In genomic region chrX:142389581-142390159, GRCm38 (mm10) we compare ENCODE assay signal across 8 mouse cellular contexts. TPM values are rescaled to one million over a fixed set of nuclear protein-coding genes. Genes with fewer than 3 reads are reported as not detected.
A peak's percentile ranks its signal among the peaks of the same experiment; 100 is the strongest.
DNase-seq lines count a peak whose midpoint lies in the region; ATAC-seq lines count a peak whose summit lies in the region.

No protein-coding gene starts in this region.

- ATAC-seq in activated CD4-positive, CD25-positive, alpha-beta regulatory T cell, adult 4 months: peak; percentile 10
- ATAC-seq in forebrain, embryonic 11.5 days (replicated peaks; ENCODE audit: low FRiP score): peak; percentile 25
- peak; percentile 12 for ATAC-seq in liver, embryonic 12.5 days

- H3K27me3 ChIP-seq in forebrain, embryonic 11.5 days (ENCODE audit: control insufficient read depth, insufficient read depth, low read length): peaks cover 6% of the 10 kb centered on the region; the same call in 1 of the 2 replicates
- H3K27me3 ChIP-seq in liver, embryonic 12.5 days (replicated peaks): peaks cover 15% of the 10 kb centered on the region

- peak overlapping the region; percentile 54 for H3K4me3 ChIP-seq in forebrain, embryonic 11.5 days (ENCODE audit: low read depth, low read length)
- peak overlapping the region; percentile 73 for H3K4me3 ChIP-seq in liver, embryonic 12.5 days

- no peaks in the 10 kb centered on the region for H3K9me3 ChIP-seq in forebrain, embryonic 11.5 days (ENCODE audit: control insufficient read depth, low read length)
- no peaks in the 10 kb centered on the region for H3K9me3 ChIP-seq in liver, embryonic 12.5 days (replicated peaks)

- H3K36me3 ChIP-seq in forebrain, embryonic 11.5 days (ENCODE audit: control insufficient read depth, insufficient read depth, low read length): no peaks in the 10 kb centered on the region
- H3K36me3 ChIP-seq in liver, embryonic 12.5 days: no peaks in the 10 kb centered on the region

- peak overlapping the region; percentile 59 for H3K27ac ChIP-seq in forebrain, embryonic 11.5 days (ENCODE audit: low read depth, low read length)
- peak overlapping the region; percentile 84 for H3K27ac ChIP-seq in liver, embryonic 12.5 days

- H3K4me2 ChIP-seq in forebrain, embryonic 11.5 days (ENCODE audit: low read depth, low read length, severe bottlenecking): peak overlapping the region; percentile 52
- peak overlapping the region; percentile 70 for H3K4me2 ChIP-seq in liver, embryonic 12.5 days

- no peaks in the 10 kb centered on the region for H3K4me1 ChIP-seq in forebrain, embryonic 11.5 days (replicated peaks; ENCODE audit: control insufficient read depth, insufficient read depth, low read length)
- peaks cover 19% of the 10 kb centered on the region for H3K4me1 ChIP-seq in liver, embryonic 12.5 days

- peak; percentile 18 for DNase-seq in kidney, adult 18-20 months
- no peak for DNase-seq in kidney, adult 8-10 months
- DNase-seq in forebrain, embryonic 11.5 days (ENCODE audit: low spot score): peak; percentile 51
- peak; percentile 60 for DNase-seq in induced T-regulatory cell, adult 2 months (ENCODE audit: low read depth)
- peak; percentile 32 for DNase-seq in neural tube, embryonic 10.5 days (ENCODE audit: extremely low spot score, low spot score)
- DNase-seq in thymus, postnatal 0 days (ENCODE audit: low spot score): peak; percentile 19

- WGBS in forebrain, embryonic 11.5 days: 15% methylated on average over 21 of the region's 22 CpGs
- 10% methylated on average over 22 of the region's 22 CpGs for WGBS in liver, embryonic 12.5 days (ENCODE audit: insufficient replicate concordance)

- peak overlapping the region; percentile 63 for H3K9ac ChIP-seq in forebrain, embryonic 11.5 days (ENCODE audit: low read length)
- H3K9ac ChIP-seq in liver, embryonic 12.5 days: peak overlapping the region; percentile 87

RNA-seq across cellular contexts. Expression of gene Acsl4, which starts 0.7 kb away (rescaled TPM):
- polyA plus RNA-seq in activated CD4-positive, CD25-positive, alpha-beta regulatory T cell, adult 4 months (2017; shearing (Covaris generic)): 10 to 100 TPM; 47.6 to 51.4 TPM
- polyA plus RNA-seq in forebrain, embryonic 11.5 days (2014; fragmentation: Nextera tagmentation; extraction: Ambion mirVana): 19.5 and 20.9 TPM in 2 replicates
- 17.6 and 17.8 TPM in 2 replicates for polyA plus RNA-seq in liver, embryonic 12.5 days (2016; fragmentation: Nextera tagmentation; extraction: Ambion mirVana)
- polyA plus RNA-seq in thymus, postnatal 0 days (2015; fragmentation: Nextera tagmentation; extraction: Ambion mirVana): 20.9 and 22.1 TPM in 2 replicates

Comparison
In these comparisons a context has a peak if more than half of its experiments do, and no peak if none do; other contexts are left out.
1. DNase-seq: peak in kidney, adult 18-20 months (single experiment), forebrain, embryonic 11.5 days (single experiment), induced T-regulatory cell, adult 2 months (single experiment), neural tube, embryonic 10.5 days (single experiment) and thymus, postnatal 0 days (single experiment); none in kidney, adult 8-10 months (0 of 2).
2. Peak in every context shown above with its lines, with median percentiles within 50 percentile points of each other: ATAC-seq.